Mouse (Mus musculus) cerebellum, postnatal 4 days (tissue): ENCODE data around the gene Ppm1m.
A peak's percentile ranks its signal among the peaks of the same experiment; 100 is the strongest.

ENCODE experiments used
- DNase-seq, 2 experiments: peaks; one replicate each; pipeline ENCODE4 v3.0.0; 2022; ENCODE audit warnings: low spot score in 2 of 2, mixed read lengths in 1 of 2

The Ppm1m gene

DNA sequence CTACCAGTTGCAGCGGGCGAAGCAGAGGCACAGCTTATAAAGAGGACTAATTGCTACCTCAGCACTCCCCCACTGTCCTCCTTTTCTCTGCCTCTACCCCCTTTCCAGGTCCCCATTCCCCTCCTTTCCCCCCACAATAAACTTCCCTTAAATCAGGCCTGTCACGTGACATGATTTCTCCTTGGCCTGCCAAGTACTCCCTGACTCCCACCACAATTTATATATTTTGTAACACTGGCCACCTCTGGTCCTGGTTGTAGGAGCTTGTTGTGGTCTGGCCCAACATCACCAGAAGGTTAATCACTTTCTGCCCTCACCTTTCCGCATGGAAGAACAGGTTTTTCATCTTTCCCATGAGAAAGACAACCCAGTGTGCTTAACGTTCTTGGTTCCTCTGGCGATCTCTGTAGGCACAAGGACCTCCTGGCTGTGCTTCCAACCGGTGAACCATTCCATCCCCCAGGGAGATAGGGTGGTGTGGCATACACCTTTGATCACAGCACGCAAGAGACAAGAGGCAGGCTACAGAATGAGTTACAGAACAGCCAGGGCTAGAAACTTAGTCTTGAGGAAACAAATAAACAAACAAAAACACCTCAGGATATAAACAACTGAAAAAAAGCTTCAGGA, 21.5 kb upstream of the Ppm1m start:
- no peak for DNase-seq

DNA sequence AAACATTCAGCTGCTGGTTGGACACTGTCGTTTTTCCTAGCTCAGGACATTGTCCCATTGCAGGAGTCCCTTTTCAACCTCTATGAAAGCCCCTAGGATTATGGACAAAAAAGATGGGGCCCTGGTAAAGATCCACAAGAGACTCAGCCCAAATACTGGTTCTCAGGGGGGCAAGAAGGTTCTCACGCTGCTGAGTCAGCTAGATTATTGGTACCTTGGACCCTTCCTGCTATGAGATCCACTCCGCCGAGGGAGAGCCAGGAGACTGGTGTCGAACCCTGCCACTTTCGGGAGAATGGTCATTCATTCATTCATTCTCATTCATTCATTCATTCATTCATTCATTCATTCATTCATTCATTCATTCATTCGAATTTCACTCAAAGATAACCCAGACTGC, 17.4 kb upstream of the Ppm1m start:
- no peak for DNase-seq

DNA sequence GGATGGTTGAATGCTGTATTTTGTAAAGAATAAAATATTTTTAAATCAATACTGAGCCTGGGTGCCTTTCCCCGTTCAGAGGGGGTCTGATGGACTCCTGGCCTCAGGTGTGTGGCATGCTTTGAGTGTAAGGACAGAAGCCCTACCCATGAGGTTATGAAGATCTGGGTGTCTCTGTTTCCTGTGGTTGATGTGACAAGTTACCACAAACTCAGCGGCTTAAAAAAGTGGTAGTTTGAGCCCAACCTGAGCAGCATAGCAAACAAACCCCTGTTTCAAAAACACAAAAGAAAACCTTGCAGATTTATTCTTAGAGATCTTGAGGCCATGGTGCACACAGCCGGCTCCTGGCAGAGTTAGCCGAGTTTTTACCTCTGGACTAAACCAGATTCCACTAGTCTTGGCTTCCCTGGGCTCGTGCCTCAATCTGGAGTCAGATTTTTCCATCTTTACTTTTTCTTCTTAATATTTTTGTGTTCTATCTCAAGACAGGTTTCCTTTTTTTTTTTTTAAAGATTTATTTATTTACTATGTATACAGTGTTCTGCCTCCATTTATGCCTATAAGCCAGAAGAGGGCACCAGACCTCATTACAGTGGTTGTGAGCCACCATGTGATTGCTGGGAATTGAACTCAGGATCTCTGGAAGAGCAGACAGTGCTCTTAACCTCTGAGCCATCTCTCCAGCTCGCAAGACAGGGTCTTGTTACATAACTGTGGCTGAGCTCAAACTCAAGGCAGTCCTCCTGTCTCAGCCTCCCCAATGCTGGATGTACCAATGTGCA, 16.0 kb upstream of the Ppm1m start:
- no peak for DNase-seq

DNA sequence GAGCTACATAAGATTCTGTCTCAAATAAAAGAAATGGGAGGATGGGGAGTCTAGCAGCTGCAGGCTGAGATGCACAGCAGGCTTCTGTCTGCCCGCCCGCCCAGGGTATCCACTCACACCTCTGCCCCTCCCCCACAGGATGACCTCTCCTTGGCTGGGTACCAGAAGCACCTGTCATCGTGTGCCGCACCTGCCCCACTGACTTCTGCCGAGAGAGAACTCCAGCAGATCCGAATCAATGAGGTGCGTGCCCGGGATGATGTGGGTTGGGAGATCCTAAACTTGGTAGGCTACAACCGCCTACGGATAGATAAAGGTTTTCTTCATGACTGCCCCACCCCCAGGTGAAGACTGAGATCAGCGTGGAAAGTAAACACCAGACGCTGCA, 13.0 kb upstream of the Ppm1m start:
- no peak for DNase-seq

DNA sequence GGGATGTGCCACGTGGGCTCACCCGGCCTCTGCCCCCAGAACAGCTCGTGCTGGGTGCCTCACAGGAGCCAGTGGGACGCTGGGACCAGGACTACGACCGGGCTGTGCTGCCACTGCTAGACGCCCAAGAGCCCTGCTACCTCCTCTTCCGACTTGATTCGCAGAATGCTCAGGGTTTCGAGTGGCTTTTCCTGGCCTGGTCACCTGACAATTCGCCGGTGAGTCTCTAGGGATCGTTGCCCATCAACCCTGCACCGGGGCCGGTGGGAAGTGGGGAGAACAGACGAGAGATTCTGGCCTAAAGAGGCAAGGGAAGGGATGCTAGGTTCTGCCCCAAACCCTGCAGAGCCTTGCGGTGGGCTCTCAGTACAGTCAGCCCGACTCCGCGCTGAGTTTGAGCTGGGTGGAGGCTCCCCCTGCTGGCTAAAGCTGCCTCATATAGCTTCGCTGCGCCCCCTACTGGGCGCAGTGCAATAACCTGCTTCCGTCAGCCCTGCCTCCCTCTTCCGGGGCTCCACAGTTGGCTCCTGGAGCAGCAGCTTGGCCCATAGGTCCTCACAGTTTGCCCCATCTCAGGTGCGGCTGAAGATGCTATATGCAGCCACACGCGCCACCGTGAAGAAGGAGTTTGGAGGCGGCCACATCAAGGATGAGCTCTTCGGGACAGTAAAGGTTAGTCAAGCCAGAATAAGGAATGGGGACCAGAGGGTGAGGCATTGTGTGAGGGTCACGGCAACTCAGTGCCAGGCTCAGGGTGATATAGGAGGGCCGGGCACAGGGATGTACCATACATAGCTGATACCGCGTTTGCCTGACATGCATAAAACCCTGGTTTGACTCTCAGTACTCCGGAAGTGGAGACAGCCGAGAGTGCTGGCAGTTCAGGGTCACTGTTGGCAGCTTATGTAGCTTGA, 12.4 kb upstream of the Ppm1m start:
- peak; percentile 85 to 94 for DNase-seq

DNA sequence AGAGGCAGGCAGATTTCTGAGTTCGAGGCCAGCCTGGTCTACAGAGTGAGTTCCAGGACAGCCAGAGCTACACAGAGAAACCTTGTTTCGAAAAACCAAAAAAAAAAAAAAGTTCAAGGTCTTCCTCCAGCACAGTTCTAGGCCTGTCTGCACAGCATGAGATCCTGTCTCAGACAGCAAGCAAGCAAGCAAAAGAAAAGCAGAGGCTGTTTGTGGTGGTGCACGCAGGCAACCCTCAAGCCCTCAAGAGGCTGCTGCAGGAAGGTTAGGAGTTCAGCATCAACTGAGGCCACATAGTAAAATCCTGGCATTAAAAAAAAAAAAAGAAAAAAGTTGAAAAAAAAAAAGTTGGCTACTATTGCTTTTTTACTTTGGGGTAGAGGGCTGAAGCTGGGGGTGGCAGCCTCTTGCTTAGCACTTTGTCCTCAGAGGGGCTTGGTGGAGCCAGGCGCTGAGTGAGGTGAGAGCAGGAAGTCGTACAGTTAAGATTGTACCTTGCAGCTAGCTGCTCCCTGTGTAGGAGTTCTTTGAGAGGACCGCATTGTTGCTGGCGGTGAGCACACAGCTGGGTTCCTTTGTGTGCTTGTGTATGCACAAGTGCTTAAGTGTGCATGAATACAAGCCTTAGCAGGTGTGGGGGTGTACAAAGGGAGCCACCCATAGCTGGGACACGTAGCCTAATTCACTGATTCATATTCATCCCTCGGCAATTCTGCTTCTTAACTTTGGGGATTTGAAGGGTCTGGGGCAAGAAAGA, 11.5 kb upstream of the Ppm1m start:
- no peak for DNase-seq

DNA sequence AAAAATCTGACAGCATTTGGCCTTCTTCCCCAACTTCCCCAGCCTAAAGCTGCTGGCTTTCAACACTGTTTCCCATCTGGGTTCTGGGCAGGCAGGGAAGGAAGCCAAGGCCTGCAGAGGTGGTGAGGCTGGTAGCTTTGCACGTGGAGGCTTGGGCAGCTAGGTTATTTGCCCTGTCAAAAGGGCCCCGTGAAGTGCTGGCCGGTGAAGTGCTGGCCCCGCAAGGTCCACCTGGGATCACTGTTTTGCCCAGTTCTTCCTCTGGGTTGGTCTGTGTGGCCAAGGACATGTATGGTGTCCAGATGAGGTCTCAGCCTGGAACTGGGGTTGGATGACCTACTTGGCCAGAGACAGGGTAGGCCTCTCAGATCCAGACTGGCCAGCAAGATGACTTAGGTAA, 10.4 kb upstream of the Ppm1m start:
- DNase-seq = no peak

DNA sequence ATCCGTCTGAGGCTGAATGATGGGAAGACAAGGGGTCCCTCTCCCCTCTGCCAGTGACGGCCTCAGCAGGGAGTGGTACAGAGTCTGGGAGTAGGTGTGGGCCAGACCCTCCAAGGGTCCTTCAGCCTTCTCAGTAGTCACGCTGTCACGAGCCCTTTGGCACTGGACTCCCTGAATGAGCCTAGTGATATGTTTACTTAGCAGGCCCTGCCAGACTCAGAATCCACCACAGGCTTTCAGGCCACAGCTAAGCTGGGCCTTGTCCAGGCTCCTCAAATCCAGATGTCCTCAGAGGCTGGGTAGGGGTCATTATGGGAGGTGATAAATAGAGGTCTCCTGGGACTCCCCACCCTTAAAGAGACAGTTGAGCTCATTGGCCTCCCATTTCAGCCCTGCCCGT, 8.6 kb upstream of the Ppm1m start:
- no peak for DNase-seq

DNA sequence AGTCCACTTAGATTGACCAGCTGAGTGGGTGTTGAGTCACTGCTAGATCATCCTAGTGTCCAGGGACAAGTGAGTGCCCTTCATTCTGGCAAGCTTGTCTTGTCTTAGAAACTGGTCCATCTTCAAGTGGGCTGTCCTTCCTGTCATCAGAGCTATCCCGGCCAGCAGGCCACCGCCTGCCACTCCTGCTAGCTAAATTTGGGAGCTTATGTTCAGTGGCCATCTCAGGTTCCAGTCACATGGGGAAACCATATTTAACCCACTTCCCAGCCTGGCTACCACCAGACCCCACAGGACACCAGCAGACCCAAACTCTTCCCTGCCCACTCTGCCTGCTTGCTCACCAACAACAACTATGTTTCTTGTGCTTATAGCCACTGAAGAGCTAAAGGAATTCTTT, 7.0 kb upstream of the Ppm1m start:
- no peak for DNase-seq

DNA sequence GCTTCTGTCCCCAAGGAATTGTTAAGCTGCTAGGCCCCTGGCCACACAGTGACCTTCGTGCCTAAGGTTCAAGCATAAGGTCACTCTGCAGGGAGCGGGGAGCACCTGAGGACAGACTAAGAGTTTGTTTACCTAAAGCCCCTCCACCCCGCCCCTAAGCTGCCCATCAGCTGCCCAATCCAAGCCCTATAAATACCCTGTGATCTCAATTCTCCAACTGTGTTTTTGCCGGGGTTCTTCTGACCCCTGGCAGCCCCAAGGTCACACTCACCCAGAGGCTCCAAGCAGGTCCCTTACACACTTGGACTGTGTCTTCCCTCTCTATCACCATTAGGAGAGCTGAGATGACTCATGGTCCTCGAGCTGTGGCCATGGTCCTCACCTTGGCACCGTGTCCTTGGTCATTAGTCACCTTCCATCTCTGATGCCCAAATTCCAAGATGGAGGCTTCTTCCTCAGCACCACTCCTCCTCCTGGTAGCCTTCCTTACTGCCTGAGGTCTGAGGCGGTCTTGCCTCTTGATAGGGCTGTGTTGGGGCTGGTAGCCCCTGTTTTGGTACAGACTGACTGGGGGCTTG, 6.3 kb upstream of the Ppm1m start:
- no peak for DNase-seq

DNA sequence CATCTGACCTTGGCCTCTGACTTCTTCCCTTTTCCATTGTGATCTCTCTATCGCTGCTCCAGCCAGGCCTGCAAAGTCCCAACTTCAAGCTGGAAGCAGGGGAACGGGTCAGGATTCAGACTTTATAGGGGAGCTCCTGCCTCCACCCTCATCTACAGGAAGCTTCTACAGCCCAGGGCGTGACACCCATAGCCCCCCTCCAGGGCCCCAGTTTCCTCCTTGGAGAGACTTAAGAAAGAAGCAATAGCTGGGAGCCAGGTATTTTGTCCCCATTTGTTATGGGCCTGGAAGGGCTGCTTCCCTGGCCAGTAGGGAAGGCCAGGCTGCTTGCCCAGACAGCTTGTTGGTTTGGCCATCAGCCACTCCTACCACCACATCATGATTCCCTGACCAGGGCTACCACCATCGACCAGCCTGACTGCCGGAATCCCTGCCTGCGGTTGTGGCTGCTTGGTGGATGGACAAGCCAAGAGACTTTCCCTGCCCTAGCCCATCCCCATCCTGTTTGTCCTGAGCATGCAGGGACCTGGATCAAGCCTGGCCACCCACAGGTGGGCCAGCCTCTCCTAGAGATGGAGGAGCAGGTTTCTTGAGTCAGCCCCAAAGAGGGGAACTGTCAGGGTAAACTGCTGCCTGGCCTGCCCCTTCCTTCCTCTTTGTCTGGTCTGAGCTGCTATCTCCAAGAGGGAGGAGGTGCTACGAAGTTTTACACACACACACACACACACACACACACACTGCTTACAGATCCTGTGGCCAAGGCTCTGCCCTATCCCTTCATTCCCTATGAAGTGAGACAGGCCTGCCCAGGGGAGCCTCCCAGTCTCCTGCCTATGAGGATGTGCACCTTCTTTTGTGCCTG, 4.7 kb upstream of the Ppm1m start:
- DNase-seq = peak in 1 of 2 experiments; percentile 44

DNA sequence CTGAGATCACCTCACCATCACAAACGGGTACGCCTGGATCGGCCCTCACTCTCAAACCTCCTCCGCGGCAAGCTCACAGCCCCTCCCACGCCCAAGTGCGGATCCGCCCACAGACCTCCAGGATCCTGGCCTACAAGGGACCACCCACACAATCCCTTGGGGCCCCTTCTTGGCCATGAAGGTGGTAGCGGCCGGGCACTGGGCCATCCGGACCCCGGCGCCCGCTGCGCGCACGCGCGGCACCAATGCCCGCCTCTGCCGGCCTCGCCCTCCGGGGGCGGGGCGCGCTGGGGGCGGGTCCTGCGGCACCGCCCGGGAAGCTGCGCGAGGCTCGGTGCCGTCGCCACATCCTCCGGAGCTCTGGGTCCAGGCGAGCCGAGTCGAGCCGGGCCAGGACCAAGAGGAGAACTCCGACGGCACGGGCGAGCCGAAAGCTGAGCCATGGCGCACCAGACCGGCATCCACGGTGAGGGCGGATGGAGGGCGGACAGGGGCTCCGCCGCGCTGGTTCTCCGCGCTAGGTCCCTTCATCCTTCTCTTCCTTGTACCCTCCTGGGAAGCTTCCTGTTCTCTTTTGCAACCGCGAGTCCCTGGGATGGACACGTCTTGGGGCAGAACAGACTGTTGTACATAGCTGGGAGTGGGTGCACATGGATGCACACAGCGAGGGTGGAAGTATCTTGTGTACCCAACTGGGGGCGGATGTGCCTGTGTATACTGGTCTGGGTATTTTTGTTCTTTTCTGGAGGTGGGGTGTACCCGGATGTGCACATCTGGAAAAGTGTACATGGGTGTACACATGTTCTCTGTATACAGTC, 3.5 kb upstream of the Ppm1m start, which contains the start of gene Twf2:
Twf2 (plus strand) TSS at position 290 of the 818 bp plus-strand sequence.
- peak; percentile 80 to 94 for DNase-seq

DNA sequence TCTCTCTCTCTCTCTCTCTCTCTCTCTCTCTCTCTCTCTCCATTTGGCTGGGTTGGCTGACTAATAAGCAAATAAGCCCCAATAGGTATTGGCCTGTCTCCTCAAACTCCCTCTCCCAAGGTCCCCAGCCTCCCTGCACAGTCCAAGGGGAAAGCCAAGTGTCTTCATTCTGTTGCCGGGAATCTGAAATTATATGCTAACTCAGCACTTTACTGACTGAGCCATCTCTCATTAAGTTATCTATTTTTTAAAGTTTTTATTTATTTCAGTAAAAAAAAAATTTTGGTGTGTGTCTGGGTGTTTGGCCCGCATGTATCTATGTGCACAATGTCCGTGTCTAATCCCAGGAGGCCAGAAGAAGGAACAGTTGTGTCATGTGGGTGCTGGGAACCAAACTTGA, 2.3 kb upstream of the Ppm1m start:
- no peak for DNase-seq

DNA sequence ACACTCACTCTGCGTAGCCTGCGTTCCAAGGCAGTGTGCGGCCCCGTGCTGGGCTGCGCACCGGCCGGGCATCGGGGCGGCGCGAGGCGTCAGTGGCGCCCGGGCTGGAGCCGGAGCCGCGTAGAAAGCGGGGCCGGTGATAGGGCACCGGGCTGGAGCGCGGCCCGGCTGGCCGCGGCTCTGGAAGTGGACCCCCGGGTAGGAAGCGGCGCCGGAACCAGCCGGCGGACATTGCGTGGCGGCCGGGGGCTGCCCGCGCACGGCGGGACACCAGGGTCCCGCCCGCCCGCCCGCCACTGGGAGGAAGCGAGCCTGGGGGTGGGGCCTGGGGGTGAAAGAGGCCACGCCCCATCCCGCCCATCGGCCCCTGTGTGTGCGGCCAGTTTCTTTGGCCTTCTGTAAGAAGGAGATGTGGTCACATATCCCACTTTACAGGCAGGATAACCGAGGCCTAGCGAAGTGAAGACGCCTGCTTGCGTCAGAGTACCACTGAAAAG, 536 bp downstream of the Ppm1m start:
- peak in 1 of 2 experiments; percentile 37 for DNase-seq

DNA sequence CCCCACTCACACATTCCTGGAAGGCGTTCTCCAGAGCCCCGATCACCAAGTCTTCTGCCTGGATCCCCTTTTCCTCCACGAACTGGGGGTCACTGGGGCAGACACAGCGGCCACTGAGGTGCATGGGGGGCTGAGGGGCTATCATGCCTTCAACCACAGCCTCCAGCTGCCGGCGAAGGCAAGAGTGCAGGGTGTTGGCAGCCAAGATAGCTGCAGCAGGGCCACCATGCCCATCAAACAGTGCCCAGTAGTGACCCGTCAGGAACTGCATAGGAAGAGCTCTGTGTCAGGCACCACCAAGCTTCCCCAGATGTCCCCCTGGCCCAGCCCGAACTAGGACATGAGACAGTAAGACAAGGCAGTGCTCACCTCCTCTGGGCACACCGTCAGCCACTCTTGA, 1.8 kb downstream of the Ppm1m start:
- DNase-seq = no peak

DNA sequence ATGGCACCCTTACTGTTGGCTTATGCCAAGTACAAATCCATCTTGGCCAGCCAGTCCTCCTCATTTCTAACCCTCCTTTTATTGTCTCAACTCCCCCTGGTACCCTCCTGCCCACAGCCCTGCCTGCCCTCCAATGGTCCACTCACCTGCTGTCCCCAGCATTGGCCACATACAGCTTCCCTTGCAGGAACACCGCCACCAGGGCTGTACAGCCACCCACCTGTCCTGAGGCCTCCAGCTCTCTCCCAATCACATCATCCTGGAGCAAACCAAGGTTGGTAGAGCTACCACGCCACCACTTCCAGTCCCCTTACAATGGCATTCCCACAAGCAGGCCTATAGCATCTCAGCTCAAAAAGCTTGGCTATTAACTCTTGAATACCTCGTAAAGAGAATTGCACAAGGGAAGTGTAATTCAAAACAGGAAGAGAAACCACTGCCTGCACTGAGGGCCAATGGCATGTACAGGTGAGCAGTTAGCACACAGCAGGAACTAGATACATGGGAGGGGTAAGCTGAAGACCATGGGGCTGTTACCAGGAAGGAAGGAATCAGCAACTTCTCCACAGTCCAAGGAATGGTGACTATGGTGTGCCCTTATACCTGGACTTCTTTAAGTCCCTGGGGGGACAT, 2.3 kb downstream of the Ppm1m start:
- no peak for DNase-seq

DNA sequence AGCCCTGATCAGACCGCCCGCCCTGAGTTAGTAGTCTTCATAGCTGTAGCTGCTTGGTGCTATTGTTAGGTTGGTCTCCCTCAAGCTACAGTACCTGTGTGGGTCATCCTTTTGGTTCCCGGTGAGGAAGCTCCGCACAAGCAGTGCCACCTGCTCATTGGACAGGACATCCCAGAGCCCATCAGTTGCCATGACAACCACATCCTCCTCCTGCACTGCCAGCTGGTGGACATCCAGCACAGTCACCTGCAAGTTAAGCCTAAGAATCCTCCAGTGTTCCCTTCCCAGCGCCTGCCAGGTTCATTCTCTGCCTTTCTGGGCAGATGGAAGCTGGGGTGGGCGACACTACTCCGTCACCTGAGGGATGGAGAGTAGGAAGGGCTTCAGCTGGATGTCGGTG, 3.9 kb downstream of the Ppm1m start:
- peak in 1 of 2 experiments; percentile 24 for DNase-seq

DNA sequence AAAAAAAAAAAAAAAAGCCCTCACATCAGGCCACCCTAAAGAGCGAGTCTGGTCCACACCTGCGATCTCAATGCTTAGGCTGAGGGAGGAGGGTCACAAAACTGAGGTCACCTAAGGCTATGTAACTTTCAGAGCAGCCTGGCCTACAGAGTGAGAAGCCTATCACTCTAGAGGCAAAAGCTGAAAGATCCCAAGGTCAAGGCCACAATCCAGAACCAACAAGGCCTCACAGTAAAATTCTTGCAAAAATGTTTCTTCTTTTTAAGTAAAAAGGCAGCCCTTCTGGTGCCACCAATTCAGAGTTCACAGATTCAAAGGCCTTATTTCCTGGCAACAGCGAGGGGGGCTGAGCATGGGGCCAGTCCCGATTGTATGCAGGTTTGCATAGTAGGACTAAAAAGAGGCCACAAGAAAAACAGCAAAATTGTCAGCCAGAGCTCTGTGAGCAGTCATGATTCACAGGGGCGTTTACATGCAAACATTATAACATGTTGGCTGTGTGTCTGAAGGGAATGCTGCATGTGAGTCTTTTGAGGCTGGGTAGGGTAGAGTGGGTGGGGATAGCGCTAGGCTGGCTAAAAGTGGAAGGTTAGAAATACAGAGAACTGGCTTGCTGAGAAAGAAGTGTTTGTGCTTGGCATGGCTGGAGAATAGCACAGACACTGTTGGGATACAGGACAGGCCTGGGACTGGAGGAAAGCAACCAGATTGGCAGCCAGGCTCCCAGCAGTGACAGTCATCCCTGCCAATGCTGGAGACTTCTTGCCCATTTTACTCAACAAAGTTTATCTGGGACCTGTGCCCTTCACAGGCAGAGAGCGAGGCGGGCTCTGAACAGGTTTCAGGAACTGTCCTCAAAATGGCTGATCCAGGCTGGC, 5.4 kb downstream of the Ppm1m start:
- no peak for DNase-seq
